Mouse (Mus musculus): ENCODE data around the gene Coro1b. TPM values are rescaled to one million over a fixed set of nuclear protein-coding genes. Genes with fewer than 3 reads are reported as not detected.

Coro1b gene
- polyA plus RNA-seq, 1 experiment from 2014 or later, result 237 TPM

DNA sequence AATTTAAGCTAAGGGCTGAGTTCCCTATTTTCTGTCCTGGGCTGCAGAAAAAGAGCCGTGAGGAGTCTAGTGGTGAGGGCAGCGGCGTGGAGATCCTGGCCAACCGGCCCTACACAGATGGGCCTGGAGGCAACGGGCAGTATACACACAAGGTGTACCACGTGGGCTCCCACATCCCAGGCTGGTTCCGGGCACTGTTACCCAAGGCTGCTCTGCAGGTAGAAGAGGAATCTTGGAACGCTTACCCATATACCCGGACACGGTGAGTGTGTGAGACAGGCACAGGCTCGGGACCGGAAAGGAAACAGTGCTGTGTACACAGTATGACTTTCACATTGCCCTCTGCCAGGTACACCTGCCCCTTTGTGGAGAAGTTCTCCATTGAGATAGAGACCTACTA, 45.8 kb upstream of the Coro1b start:
- Histone ChIP-seq H3K36me3 (ENCODE audit: control insufficient read depth, insufficient read depth) (peaks cover 25% of the 10 kb centered on the region), H3K4me3 (ENCODE audit: low read depth, low read length) (no peak overlapping the region), H3K4me1 (replicated peaks; ENCODE audit: control insufficient read depth, insufficient read depth, low read length) (no peaks in the 10 kb centered on the region; the same call in 1 of the 2 replicates), H3K4me2 (replicated peaks; ENCODE audit: low read depth) (no peak overlapping the region), H3K9me3 (ENCODE audit: control insufficient read depth) (no peaks in the 10 kb centered on the region), H3K27me3 (replicated peaks; ENCODE audit: control insufficient read depth, insufficient read depth, low read length) (no peaks in the 10 kb centered on the region), H3K27ac (ENCODE audit: low read depth, low read length) (no peak overlapping the region), H3K9ac (ENCODE audit: low read depth, low read length) (no peak overlapping the region)
- WGBS, result 95% methylated on average over 12 of the region's 12 CpGs
- no peak for ATAC-seq
- TF ChIP-seq CTCF (IDR thresholded peaks at IDR 0.05; ENCODE audit: low read depth), result no peak

DNA sequence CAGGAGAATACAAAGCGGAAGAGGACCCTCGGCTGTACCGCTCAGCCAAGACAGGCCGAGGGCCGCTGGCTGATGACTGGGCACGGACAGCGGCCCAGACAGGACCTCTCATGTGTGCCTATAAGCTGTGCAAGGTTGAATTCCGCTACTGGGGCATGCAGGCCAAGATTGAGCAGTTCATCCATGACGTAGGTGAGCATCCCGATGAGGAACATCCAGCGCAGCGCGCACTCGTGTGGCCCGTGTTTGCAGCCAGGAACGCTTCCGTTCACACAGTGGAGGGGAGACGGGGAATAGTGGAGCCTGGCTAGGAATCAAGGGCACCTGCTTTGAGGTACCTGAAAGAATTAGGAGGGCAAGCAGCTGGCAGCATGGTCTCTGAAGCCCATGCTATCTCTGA, 45.1 kb upstream of the Coro1b start:
- H3K9me3 ChIP-seq (ENCODE audit: control insufficient read depth), result no peaks in the 10 kb centered on the region
- no peak for ATAC-seq
- H3K27ac ChIP-seq (ENCODE audit: low read depth, low read length), result no peak overlapping the region
- H3K4me3 ChIP-seq (ENCODE audit: low read depth, low read length), result no peak overlapping the region
- no peaks in the 10 kb centered on the region for H3K27me3 ChIP-seq (replicated peaks; ENCODE audit: control insufficient read depth, insufficient read depth, low read length)
- 93% methylated on average over 18 of the region's 18 CpGs for WGBS
- peaks cover 25% of the 10 kb centered on the region for H3K36me3 ChIP-seq (ENCODE audit: control insufficient read depth, insufficient read depth)
- no peak overlapping the region for H3K4me2 ChIP-seq (replicated peaks; ENCODE audit: low read depth)
- H3K4me1 ChIP-seq (replicated peaks; ENCODE audit: control insufficient read depth, insufficient read depth, low read length), result no peaks in the 10 kb centered on the region; the same call in 1 of the 2 replicates
- TF ChIP-seq CTCF (IDR thresholded peaks at IDR 0.05; ENCODE audit: low read depth), result no peak
- no peak overlapping the region for H3K9ac ChIP-seq (ENCODE audit: low read depth, low read length)

- Histone ChIP-seq H3K27me3 (replicated peaks; ENCODE audit: control insufficient read depth, insufficient read depth, low read length) (no peaks in the 10 kb centered on the region), H3K4me1 (replicated peaks; ENCODE audit: control insufficient read depth, insufficient read depth, low read length) (no peaks in the 10 kb centered on the region; the same call in 1 of the 2 replicates), H3K9me3 (ENCODE audit: control insufficient read depth) (no peaks in the 10 kb centered on the region), H3K4me3 (ENCODE audit: low read depth, low read length) (no peak overlapping the region), H3K4me2 (replicated peaks; ENCODE audit: low read depth) (no peak overlapping the region), H3K27ac (ENCODE audit: low read depth, low read length) (no peak overlapping the region), H3K36me3 (ENCODE audit: control insufficient read depth, insufficient read depth) (peaks cover 25% of the 10 kb centered on the region), H3K9ac (ENCODE audit: low read depth, low read length) (no peak overlapping the region)
- no peak for TF ChIP-seq CTCF (IDR thresholded peaks at IDR 0.05; ENCODE audit: low read depth)
- ATAC-seq, result no peak
- WGBS, result 65% methylated on average over 3 of the region's 3 CpGs
These were observed 44.6 kb upstream of the Coro1b start for GRCm38 (mm10) chr19:4103792-4104191.

- Histone ChIP-seq H3K4me3 (ENCODE audit: low read depth, low read length) (no peak overlapping the region), H3K36me3 (ENCODE audit: control insufficient read depth, insufficient read depth) (peaks cover 25% of the 10 kb centered on the region), H3K27me3 (replicated peaks; ENCODE audit: control insufficient read depth, insufficient read depth, low read length) (no peaks in the 10 kb centered on the region), H3K27ac (ENCODE audit: low read depth, low read length) (no peak overlapping the region), H3K9me3 (ENCODE audit: control insufficient read depth) (no peaks in the 10 kb centered on the region), H3K9ac (ENCODE audit: low read depth, low read length) (no peak overlapping the region), H3K4me2 (replicated peaks; ENCODE audit: low read depth) (no peak overlapping the region), H3K4me1 (replicated peaks; ENCODE audit: control insufficient read depth, insufficient read depth, low read length) (no peaks in the 10 kb centered on the region)
- 93% methylated on average over 16 of the region's 16 CpGs for WGBS
- no peak for TF ChIP-seq CTCF (IDR thresholded peaks at IDR 0.05; ENCODE audit: low read depth)
- no peak for ATAC-seq
These were observed 43.7 kb upstream of the Coro1b start for GRCm38 (mm10) chr19:4104675-4105194.

DNA sequence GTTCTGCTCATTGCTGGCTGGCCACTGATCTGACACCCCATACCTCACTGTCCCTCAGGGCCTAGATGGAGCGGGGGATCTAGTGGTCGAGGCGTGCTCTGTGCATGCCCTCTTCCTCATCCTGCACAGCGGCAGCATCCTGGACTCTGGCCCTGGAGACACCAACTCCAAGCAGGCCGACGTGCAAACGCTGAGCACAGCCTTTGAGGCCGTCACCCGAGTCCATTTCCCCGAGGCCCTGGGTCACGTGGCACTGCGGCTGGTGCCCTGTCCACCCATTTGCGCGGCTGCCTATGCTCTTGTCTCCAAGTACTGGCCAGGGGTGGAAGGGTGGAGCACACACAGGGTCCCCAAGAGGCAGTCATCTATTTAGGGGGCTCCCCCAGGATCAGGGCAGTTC, 41.8 kb upstream of the Coro1b start:
- no peaks in the 10 kb centered on the region for H3K4me1 ChIP-seq (replicated peaks; ENCODE audit: control insufficient read depth, insufficient read depth, low read length)
- ATAC-seq, result no peak

DNA sequence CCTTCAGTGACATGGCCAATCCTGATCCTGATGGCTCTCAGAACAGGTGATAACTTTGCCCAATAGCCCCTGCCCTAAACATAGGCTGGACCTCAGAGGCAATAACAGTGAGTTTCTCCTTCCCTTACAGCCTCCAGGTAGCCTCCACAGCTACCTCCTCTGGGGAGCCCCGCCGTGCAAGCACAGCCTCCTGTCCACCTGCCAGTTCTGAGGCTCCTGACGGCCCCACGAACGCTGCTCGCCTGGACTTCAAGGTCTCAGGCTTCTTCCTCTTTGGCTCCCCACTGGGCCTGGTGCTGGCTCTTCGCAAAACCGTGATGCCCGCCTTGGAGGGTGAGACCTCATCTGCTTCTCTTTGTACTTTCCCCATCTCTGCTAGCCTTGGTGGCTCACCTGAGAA, 39.9 kb upstream of the Coro1b start:
- Histone ChIP-seq H3K27ac (ENCODE audit: low read depth, low read length) (no peak overlapping the region), H3K4me2 (replicated peaks; ENCODE audit: low read depth) (no peak overlapping the region), H3K9ac (ENCODE audit: low read depth, low read length) (no peak overlapping the region), H3K9me3 (ENCODE audit: control insufficient read depth) (no peaks in the 10 kb centered on the region), H3K36me3 (ENCODE audit: control insufficient read depth, insufficient read depth) (peaks cover 46% of the 10 kb centered on the region), H3K27me3 (replicated peaks; ENCODE audit: control insufficient read depth, insufficient read depth, low read length) (no peaks in the 10 kb centered on the region), H3K4me1 (replicated peaks; ENCODE audit: control insufficient read depth, insufficient read depth, low read length) (peaks cover 5% of the 10 kb centered on the region), H3K4me3 (ENCODE audit: low read depth, low read length) (no peak overlapping the region)
- ATAC-seq, result no peak
- no peak for TF ChIP-seq CTCF (IDR thresholded peaks at IDR 0.05; ENCODE audit: low read depth)
- WGBS, result 90% methylated on average over 9 of the region's 9 CpGs

More for the DNA sequence above, 41.8 kb upstream of the Coro1b start:
- no peaks in the 10 kb centered on the region for H3K27me3 ChIP-seq (replicated peaks; ENCODE audit: control insufficient read depth, insufficient read depth, low read length)
- H3K9me3 ChIP-seq (ENCODE audit: control insufficient read depth), result no peaks in the 10 kb centered on the region
- H3K9ac ChIP-seq (ENCODE audit: low read depth, low read length), result no peak overlapping the region
- H3K36me3 ChIP-seq (ENCODE audit: control insufficient read depth, insufficient read depth), result peaks cover 35% of the 10 kb centered on the region
- H3K27ac ChIP-seq (ENCODE audit: low read depth, low read length), result no peak overlapping the region
- TF ChIP-seq CTCF (IDR thresholded peaks at IDR 0.05; ENCODE audit: low read depth), result no peak
- no peak overlapping the region for H3K4me2 ChIP-seq (replicated peaks; ENCODE audit: low read depth)
- H3K4me3 ChIP-seq (ENCODE audit: low read depth, low read length), result no peak overlapping the region
- 87% methylated on average over 14 of the region's 14 CpGs for WGBS

Measured in intestine, postnatal 0 days (tissue).